Mouse (Mus musculus): ENCODE measurements around the gene Nptn. TPM values are rescaled to one million over a fixed set of nuclear protein-coding genes. Genes with fewer than 3 reads are reported as not detected.
A peak's percentile ranks its signal among the peaks of the same experiment; 100 is the strongest.

Nptn gene
- polyA plus RNA-seq (2015; fragmentation: Nextera tagmentation; extraction: Ambion mirVana), result 127 and 145 TPM in 2 replicates

DNA sequence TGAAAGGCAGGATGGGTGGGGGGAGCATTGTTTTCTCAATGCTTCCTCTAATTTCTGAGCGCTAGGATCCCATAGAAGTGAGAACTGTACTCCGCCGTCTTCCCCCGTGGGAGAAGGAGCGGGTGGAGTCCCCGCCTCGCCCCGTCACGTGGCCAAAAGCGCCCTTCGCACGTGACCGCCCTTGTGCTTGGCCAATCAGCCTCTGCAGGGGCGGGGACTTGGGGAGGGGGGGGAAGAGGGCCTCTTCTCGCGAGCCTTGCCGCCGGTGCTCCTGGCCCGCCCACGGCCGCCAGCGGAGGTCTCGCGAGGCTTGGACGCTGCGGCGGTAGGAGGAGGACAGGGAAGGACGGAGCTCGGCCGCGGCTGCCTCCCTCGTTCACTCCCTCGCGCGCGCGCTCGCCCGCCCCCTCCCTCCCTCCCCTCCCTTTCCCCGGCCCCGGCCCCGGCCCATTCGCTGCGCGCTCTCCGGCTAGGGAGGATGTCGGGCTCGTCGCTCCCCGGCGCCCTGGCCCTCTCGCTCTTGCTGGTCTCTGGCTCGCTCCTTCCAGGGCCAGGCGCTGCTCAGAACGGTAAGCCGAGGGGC is at the start of gene Nptn:
Nptn (plus strand) TSS at position 283 of the 583 bp plus-strand sequence.
- no peaks in the 10 kb centered on the region for H3K9me3 ChIP-seq
- peak within 1 kb of the TSS; percentile 98 for H3K27ac ChIP-seq (replicated peaks)
- H3K4me1 ChIP-seq, result peaks cover 23% of the 10 kb centered on the region
- peak within 1 kb of the TSS; percentile 81 for H3K4me2 ChIP-seq (replicated peaks)
- H3K27me3 ChIP-seq, result no peaks in the 10 kb centered on the region
- H3K9ac ChIP-seq (replicated peaks), result peak within 1 kb of the TSS; percentile 98
- peak; percentile 98 for ATAC-seq (replicated peaks)
- peak within 1 kb of the TSS; percentile 70 for H3K4me3 ChIP-seq
- no peaks in the 10 kb centered on the region for H3K36me3 ChIP-seq
- 0% methylated on average over 42 of the region's 56 CpGs for WGBS

- no peak overlapping the region for H3K4me3 ChIP-seq
- no peaks in the 10 kb centered on the region for H3K9me3 ChIP-seq
- 90% methylated on average over 6 of the region's 6 CpGs for WGBS
- no peak for ATAC-seq (replicated peaks)
- H3K27ac ChIP-seq (replicated peaks), result no peak overlapping the region
- H3K4me2 ChIP-seq (replicated peaks), result no peak overlapping the region
- peaks cover 14% of the 10 kb centered on the region for H3K36me3 ChIP-seq
- no peaks in the 10 kb centered on the region for H3K4me1 ChIP-seq
- no peaks in the 10 kb centered on the region for H3K27me3 ChIP-seq
- no peak overlapping the region for H3K9ac ChIP-seq (replicated peaks)
Measured at GRCm38 (mm10) chr9:58533322-58533721, 48.7 kb upstream of the Nptn start.

- Histone ChIP-seq H3K27me3 (no peaks in the 10 kb centered on the region), H3K9ac (replicated peaks) (no peak overlapping the region), H3K4me3 (no peak overlapping the region), H3K36me3 (peaks cover 20% of the 10 kb centered on the region), H3K9me3 (no peaks in the 10 kb centered on the region), H3K4me1 (no peaks in the 10 kb centered on the region), H3K27ac (replicated peaks) (no peak overlapping the region), H3K4me2 (replicated peaks) (no peak overlapping the region)
- no peak; the same call in 1 of the 2 replicates for ATAC-seq (replicated peaks)
- 43% methylated on average over 1 of the region's 1 CpGs for WGBS
Measured at GRCm38 (mm10) chr9:58534766-58535165, 47.3 kb upstream of the Nptn start.

DNA sequence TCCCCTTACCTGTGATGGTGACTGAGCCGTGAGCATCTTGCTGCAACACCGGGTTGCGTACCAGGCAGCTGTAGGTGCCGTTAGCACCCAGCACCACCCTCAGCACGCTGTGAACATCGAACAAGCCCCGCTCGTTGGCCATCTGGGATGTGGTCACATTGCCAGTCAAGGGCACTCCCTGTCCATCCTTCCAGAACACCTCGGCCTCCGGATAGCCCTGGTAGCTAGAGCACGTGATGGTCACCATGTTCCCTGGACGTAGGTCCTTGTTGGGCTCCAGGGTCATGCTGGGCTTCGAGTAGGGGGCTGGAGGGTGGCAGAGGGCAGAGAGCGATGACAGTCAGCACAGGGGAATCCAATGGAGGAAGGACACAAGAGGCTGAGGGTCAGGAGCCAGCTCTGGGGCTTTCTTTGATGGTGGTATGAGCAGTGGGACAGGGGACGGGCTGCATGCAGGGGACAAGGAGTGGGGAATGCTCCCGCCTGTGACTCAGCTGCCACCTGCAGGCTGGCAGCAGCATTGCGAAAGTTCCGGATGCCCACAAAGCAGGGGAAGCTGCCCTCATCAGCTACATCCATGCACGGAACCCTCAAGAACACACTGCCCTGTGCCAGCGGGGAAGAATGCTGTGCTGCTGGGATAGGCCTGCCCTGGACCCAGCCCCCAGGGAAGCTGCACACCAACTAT is 46.4 kb upstream of the Nptn start:
- Histone ChIP-seq H3K4me3 (no peak overlapping the region), H3K9ac (replicated peaks) (no peak overlapping the region), H3K4me1 (no peaks in the 10 kb centered on the region), H3K27ac (replicated peaks) (no peak overlapping the region), H3K36me3 (peaks cover 17% of the 10 kb centered on the region), H3K4me2 (replicated peaks) (no peak overlapping the region), H3K9me3 (no peaks in the 10 kb centered on the region), H3K27me3 (no peaks in the 10 kb centered on the region)
- ATAC-seq (replicated peaks), result peak; percentile 69
- 76% methylated on average over 20 of the region's 20 CpGs for WGBS

- H3K27me3 ChIP-seq, result no peaks in the 10 kb centered on the region
- H3K4me2 ChIP-seq (replicated peaks), result no peak overlapping the region
- no peak overlapping the region for H3K4me3 ChIP-seq
- H3K9ac ChIP-seq (replicated peaks), result no peak overlapping the region
- H3K9me3 ChIP-seq, result no peaks in the 10 kb centered on the region
- peaks cover 18% of the 10 kb centered on the region for H3K4me1 ChIP-seq
- ATAC-seq (replicated peaks), result no peak
- no peak overlapping the region for H3K27ac ChIP-seq (replicated peaks)
- 89% methylated on average over 3 of the region's 3 CpGs for WGBS
- peaks cover 16% of the 10 kb centered on the region for H3K36me3 ChIP-seq
Measured at GRCm38 (mm10) chr9:58537774-58538173, 44.3 kb upstream of the Nptn start.

DNA sequence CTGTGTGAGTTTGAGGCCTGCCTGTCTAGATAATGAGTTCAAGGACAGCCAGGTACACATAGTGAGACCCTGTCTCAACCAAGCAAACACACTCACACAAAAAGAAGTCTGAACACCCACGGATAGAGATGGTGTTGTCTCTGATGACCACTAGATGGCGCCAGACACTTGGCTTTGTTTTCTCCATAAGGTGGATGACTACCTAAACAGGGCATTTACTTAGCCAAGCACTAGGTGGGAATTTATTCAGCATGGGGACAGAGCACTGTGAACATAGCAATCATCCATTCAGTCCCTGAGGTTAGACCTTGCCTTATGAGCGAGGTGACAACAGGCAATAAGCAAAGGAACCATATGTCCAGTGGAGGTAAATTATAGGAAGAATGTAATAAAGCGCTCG is 42.2 kb upstream of the Nptn start:
- no peaks in the 10 kb centered on the region for H3K27me3 ChIP-seq
- H3K4me1 ChIP-seq, result peaks cover 20% of the 10 kb centered on the region
- H3K27ac ChIP-seq (replicated peaks), result no peak overlapping the region
- no peak overlapping the region for H3K9ac ChIP-seq (replicated peaks)
- ATAC-seq (replicated peaks), result peak; percentile 49
- H3K4me3 ChIP-seq, result no peak overlapping the region
- peaks cover 16% of the 10 kb centered on the region for H3K36me3 ChIP-seq
- no peaks in the 10 kb centered on the region for H3K9me3 ChIP-seq
- no peak overlapping the region for H3K4me2 ChIP-seq (replicated peaks)
- 49% methylated on average over 5 of the region's 5 CpGs for WGBS

DNA sequence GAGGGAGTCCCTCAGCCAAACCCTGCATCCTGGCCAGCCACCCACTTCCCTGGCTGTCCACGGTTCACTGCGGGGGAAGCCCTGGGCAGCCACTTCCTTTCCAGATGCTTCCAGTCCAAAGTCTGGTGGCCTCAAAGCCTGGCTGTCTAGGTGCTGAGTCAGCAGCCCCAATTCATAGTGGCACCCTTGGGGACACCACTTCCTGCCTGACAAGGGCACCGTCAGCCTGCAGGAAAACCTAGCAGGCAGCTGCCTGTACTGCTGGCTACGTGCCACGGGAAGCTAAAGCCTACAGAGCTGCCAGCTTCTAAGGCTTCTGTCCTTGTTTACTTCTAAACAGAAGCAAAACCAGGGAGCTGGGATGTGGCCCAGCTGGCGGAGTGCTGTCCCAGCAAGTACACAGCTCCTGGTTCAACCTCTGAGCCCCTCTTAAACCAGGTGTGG is 40.1 kb upstream of the Nptn start:
- Histone ChIP-seq H3K4me2 (replicated peaks) (no peak overlapping the region), H3K9ac (replicated peaks) (no peak overlapping the region), H3K4me3 (no peak overlapping the region), H3K4me1 (peaks cover 34% of the 10 kb centered on the region), H3K27me3 (no peaks in the 10 kb centered on the region), H3K27ac (replicated peaks) (peak overlapping the region; percentile 60), H3K36me3 (peaks cover 13% of the 10 kb centered on the region), H3K9me3 (no peaks in the 10 kb centered on the region)
- ATAC-seq (replicated peaks), result peak; percentile 24; the same call in 1 of the 2 replicates
- 48% methylated on average over 6 of the region's 6 CpGs for WGBS

DNA sequence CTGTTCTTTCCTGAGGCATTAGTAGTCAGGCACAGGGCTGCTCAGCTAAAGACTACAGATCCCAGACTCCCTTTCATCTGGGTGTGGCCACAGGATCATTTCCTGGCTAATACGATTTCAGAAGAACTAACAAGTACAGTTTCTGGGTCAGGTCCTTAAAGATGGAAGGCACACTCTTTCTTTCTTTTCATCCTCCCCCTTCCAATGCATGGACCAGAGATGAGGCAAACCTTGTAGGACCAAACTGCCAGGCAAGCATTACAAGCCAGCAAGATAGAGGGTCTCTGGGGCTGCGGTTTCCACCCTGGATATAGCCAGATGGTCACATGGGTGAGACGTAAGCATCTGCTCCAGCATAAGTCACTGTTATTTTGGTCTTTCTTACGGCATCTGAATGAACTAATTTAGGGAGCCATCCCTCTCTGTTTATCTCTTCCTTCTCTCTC is 37.1 kb upstream of the Nptn start:
- Histone ChIP-seq H3K4me2 (replicated peaks) (peak overlapping the region; percentile 22; the same call in 1 of the 2 replicates), H3K27me3 (no peaks in the 10 kb centered on the region), H3K9me3 (no peaks in the 10 kb centered on the region), H3K9ac (replicated peaks) (no peak overlapping the region), H3K36me3 (no peaks in the 10 kb centered on the region), H3K4me1 (peaks cover 47% of the 10 kb centered on the region), H3K27ac (replicated peaks) (peak overlapping the region; percentile 44; the same call in 1 of the 2 replicates), H3K4me3 (peak overlapping the region; percentile 15; the same call in 1 of the 2 replicates)
- no peak for ATAC-seq (replicated peaks)
- 52% methylated on average over 4 of the region's 4 CpGs for WGBS

GRCm38 (mm10) chr9:58545428-58545827 is 36.6 kb upstream of the Nptn start:
- no peaks in the 10 kb centered on the region for H3K36me3 ChIP-seq
- no peaks in the 10 kb centered on the region for H3K27me3 ChIP-seq
- H3K9ac ChIP-seq (replicated peaks), result no peak overlapping the region
- no peaks in the 10 kb centered on the region for H3K9me3 ChIP-seq
- H3K4me2 ChIP-seq (replicated peaks), result no peak overlapping the region
- ATAC-seq (replicated peaks), result no peak
- H3K4me3 ChIP-seq, result no peak overlapping the region
- peaks cover 47% of the 10 kb centered on the region for H3K4me1 ChIP-seq
- WGBS, result 71% methylated on average over 6 of the region's 6 CpGs
- H3K27ac ChIP-seq (replicated peaks), result peak overlapping the region; percentile 44; the same call in 1 of the 2 replicates

DNA sequence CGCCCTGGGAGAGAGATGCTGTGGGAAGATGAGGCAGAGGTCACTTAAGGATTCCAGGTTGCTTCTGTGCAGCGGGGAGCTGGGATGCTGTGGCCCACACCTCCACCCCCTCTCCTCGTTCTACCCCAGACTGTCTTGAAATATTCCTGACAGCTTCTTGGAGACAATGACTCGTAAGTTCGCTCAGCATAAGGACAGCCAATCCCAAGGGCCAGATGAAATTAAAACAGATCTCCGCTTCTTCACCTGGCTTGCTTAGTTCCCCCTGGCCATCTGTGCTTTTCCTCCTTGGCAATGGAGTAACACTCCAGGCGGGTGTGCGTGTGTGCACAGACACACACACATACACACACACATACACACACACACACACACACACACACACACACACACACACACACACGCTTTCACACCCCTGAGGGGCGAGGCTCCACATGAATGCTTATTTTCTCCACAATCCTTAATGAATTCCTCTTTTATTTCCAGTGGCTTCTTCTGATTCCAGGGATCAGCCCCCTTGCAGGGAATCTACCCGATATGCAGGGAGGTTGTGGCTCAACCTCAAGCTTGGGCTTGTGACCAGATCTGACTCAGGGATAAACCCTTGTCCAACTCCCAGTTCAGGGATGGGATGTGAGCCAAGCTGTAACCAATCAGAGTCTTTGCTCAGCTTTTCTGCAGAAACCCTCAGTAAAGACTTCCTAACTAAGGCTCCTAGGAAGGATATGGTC is 35.2 kb upstream of the Nptn start:
- H3K4me1 ChIP-seq, result peaks cover 39% of the 10 kb centered on the region
- no peaks in the 10 kb centered on the region for H3K27me3 ChIP-seq
- no peak overlapping the region for H3K4me3 ChIP-seq
- no peak overlapping the region for H3K4me2 ChIP-seq (replicated peaks)
- 57% methylated on average over 11 of the region's 11 CpGs for WGBS
- no peak overlapping the region for H3K9ac ChIP-seq (replicated peaks)
- no peaks in the 10 kb centered on the region for H3K36me3 ChIP-seq
- H3K9me3 ChIP-seq, result no peaks in the 10 kb centered on the region
- no peak for ATAC-seq (replicated peaks)
- H3K27ac ChIP-seq (replicated peaks), result peak overlapping the region; percentile 53

DNA sequence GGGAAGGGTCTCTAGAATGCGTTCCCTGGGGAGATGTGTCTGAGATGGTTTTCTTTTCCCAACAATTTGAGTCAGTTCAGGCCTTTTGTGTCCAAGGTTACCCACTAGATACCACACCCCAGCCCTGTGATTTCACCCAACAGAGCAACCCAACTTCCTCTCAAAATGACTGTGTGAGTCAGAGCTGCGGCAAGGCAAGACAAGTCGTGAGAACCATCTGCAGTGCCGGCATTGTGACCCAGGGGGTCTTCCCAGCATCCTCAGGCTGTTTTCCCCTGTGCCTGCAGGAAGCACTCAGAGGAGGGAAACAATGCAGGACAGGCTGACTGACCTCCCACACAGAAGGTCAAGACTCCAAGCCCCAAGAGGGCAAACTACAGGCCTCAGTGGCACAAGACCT is 33.1 kb upstream of the Nptn start:
- no peak overlapping the region for H3K4me2 ChIP-seq (replicated peaks)
- H3K36me3 ChIP-seq, result no peaks in the 10 kb centered on the region
- no peak for ATAC-seq (replicated peaks)
- no peaks in the 10 kb centered on the region for H3K27me3 ChIP-seq
- H3K4me1 ChIP-seq, result peaks cover 39% of the 10 kb centered on the region
- no peak overlapping the region for H3K27ac ChIP-seq (replicated peaks)
- 62% methylated on average over 4 of the region's 4 CpGs for WGBS
- no peak overlapping the region for H3K9ac ChIP-seq (replicated peaks)
- H3K4me3 ChIP-seq, result no peak overlapping the region
- H3K9me3 ChIP-seq, result no peaks in the 10 kb centered on the region

- no peak overlapping the region for H3K27ac ChIP-seq (replicated peaks)
- no peak overlapping the region for H3K9ac ChIP-seq (replicated peaks)
- no peak for ATAC-seq (replicated peaks)
- no peaks in the 10 kb centered on the region for H3K9me3 ChIP-seq
- no peaks in the 10 kb centered on the region for H3K36me3 ChIP-seq
- no peaks in the 10 kb centered on the region for H3K27me3 ChIP-seq
- no peak overlapping the region for H3K4me3 ChIP-seq
- WGBS, result 71% methylated on average over 3 of the region's 3 CpGs
- H3K4me1 ChIP-seq, result peaks cover 46% of the 10 kb centered on the region
- no peak overlapping the region for H3K4me2 ChIP-seq (replicated peaks)
Measured at GRCm38 (mm10) chr9:58549694-58550093, 32.3 kb upstream of the Nptn start.

All from forebrain, embryonic 15.5 days (tissue).